Mouse (Mus musculus) olfactory bulb, adult 2 months (tissue): ENCODE data around the gene Gatad2a.

Experiments
- CTCF ChIP-seq: fragments of 200-500 bp; IDR thresholded peaks from 2 replicates; pipeline ENCODE4 v1.5.1; 2012; ENCODE audit warnings: low read depth, mild to moderate bottlenecking, low read length, moderate library complexity; ENCODE audit not compliant: insufficient read depth
- POLR2A ChIP-seq: fragments of 200-500 bp; IDR thresholded peaks from 2 replicates; pipeline ENCODE4 v1.6.1; 2012; ENCODE audit warnings: mild to moderate bottlenecking, low read depth, low read length, moderate library complexity; ENCODE audit not compliant: insufficient read depth

- no peak for TF ChIP-seq POLR2A
- TF ChIP-seq CTCF, result no peak
Observed at GRCm38 (mm10) chr8:69954642-69955041, 41.5 kb downstream of the Gatad2a start.
